Mouse (Mus musculus): ENCODE data around the gene Crybb2. TPM values are rescaled to one million over a fixed set of nuclear protein-coding genes. Genes with fewer than 3 reads are reported as not detected.
A peak's percentile ranks its signal among the peaks of the same experiment; 100 is the strongest.

The Crybb2 gene
- polyA plus RNA-seq, 1 experiment from 2014 or later: not detected

DNA sequence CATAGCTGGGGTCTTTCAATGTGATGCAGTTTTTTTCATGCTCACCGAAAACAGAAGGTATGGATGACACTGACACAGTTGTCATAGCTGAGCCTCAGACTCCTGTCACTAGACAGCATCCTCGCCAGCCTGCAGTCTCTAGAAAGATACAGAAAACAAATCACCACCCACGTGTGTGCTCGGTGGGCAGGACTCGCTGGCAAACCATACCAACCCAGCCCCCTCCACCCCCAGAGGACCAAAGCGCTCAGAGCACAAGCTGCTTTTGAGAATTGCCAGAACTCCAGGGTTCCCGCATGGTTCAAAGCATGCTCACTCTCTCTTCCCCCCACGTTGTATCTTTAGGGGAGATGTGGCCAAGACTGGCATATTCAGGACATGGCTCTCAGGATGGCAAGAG, 51.7 kb downstream of the Crybb2 start:
- peaks cover 30% of the 10 kb centered on the region for H3K4me1 ChIP-seq (replicated peaks)
- 0 out of 2 replicates have a peak, but pooled peaks cover 15% of the 10 kb centered on the region for H3K27me3 ChIP-seq
- H3K4me3 ChIP-seq: no peak overlapping the region
- WGBS: 63% methylated on average over 8 of the region's 8 CpGs
- H3K36me3 ChIP-seq: no peaks in the 10 kb centered on the region
- no peak overlapping the region for H3K9ac ChIP-seq
- H3K27ac ChIP-seq: no peak overlapping the region
- no peaks in the 10 kb centered on the region for H3K9me3 ChIP-seq
- no peak overlapping the region for H3K4me2 ChIP-seq
- no peak for ATAC-seq (ENCODE audit: low FRiP score)

DNA sequence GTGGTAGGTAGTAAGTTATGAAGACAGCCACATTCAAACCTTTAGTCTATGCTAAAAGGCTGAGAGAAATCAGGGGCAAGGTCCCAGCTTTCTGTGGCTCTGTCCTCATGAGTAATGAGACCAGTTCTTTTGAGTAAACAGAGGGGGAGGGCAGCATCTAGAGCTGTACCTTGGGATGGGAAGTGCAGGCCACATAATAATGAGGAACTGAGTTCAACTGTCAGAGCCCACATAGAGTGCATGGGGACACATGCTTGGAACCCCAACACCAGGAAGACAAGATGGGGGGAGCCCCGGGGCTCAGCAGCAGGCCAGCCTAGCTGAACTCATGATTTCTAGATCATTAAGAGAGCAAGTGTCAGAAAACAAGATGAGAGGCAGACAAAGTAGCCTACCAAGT, 52.9 kb downstream of the Crybb2 start:
- Histone ChIP-seq H3K27ac (no peak overlapping the region), H3K27me3 (0 out of 2 replicates have a peak, but pooled peaks cover 15% of the 10 kb centered on the region), H3K4me2 (no peak overlapping the region), H3K9me3 (no peaks in the 10 kb centered on the region), H3K36me3 (no peaks in the 10 kb centered on the region), H3K4me1 (replicated peaks) (peaks cover 26% of the 10 kb centered on the region), H3K9ac (no peak overlapping the region), H3K4me3 (no peak overlapping the region)
- no peak for ATAC-seq (ENCODE audit: low FRiP score)
- WGBS: 89% methylated on average over 1 of the region's 1 CpGs

DNA sequence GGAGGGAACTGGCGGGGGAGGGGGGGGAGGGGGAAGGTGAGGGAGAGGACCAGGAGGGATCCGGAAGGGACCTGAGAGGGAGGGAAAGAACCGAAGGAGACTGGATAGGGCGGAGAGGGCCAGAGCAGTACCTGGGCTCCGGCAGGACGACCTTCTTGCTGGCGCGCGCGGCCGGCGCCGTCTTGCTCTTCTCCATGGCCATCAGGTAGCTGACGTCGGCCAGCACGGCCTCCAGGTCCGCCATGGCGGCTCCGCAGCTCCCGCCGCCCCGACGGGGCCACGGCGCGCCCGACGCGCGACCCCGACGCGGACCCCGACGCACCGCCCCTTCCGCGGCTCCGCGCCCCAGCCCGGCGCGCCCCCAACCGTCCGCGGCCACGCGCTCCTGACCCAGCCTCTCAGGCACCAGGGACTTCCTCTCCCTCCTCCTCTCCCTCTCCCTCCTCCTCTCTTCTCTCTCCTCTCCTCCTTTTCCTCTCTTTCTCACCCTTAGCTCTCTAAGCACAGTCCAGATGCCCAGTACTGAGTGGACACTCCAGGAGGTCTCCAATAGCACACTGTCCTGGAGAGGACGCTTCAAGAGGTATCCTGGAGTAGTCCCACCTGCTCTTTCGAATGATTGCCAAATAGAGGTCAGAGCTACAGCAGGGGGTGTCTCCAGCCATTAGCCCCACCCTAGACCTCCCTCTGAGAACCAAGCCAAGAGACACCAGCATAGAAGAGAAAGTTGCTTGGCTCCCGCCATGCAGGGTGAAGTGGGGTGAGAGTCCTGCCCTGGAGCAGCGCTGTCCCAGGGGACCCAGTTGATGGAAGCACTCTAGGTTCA, 54.5 kb downstream of the Crybb2 start, which contains the start of gene Grk3:
Grk3 (minus strand) TSS at position 556 of the 826 bp plus-strand sequence.
- H3K27ac ChIP-seq: peak within 1 kb of the TSS; percentile 23; the same call in 1 of the 2 replicates
- peak within 1 kb of the TSS; percentile 62 for H3K4me3 ChIP-seq
- 0 out of 2 replicates have a peak, but pooled peaks cover 15% of the 10 kb centered on the region for H3K27me3 ChIP-seq
- H3K36me3 ChIP-seq: no peaks in the 10 kb centered on the region
- WGBS: 6% methylated on average over 30 of the region's 52 CpGs
- H3K9me3 ChIP-seq: no peaks in the 10 kb centered on the region
- H3K4me2 ChIP-seq: peak within 1 kb of the TSS; percentile 67
- peaks cover 29% of the 10 kb centered on the region for H3K4me1 ChIP-seq (replicated peaks)
- H3K9ac ChIP-seq: peak within 1 kb of the TSS; percentile 79
- ATAC-seq (ENCODE audit: low FRiP score): peak; percentile 78

DNA sequence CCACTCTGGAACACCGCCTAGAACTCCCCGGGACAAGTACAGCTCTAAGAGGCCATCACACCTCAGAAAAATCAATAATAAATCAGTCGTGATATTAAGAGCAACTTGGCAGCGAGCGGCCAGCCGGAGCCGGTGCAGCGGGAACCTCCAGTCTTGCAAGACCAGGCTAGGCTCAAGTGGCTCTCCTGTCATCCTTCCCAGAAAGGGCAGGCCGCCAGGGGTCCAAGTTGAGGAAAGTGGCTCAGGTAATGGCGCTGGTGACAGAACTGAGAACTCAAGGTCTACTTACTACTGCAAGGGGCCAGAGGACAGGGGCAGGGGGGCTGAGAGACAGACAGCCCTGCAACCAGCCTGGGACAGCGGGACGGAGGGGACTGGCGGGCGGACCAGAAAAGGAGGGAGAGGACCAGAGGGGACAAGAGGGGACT, 55.1 kb downstream of the Crybb2 start:
- Histone ChIP-seq H3K36me3 (no peaks in the 10 kb centered on the region), H3K4me2 (peak overlapping the region; percentile 67), H3K9me3 (no peaks in the 10 kb centered on the region), H3K9ac (peak overlapping the region; percentile 79), H3K4me1 (replicated peaks) (peaks cover 29% of the 10 kb centered on the region), H3K27ac (peak overlapping the region; percentile 23; the same call in 1 of the 2 replicates), H3K27me3 (0 out of 2 replicates have a peak, but pooled peaks cover 15% of the 10 kb centered on the region), H3K4me3 (peak overlapping the region; percentile 62)
- ATAC-seq (ENCODE audit: low FRiP score): peak; percentile 71
- 2% methylated on average over 14 of the region's 14 CpGs for WGBS

DNA sequence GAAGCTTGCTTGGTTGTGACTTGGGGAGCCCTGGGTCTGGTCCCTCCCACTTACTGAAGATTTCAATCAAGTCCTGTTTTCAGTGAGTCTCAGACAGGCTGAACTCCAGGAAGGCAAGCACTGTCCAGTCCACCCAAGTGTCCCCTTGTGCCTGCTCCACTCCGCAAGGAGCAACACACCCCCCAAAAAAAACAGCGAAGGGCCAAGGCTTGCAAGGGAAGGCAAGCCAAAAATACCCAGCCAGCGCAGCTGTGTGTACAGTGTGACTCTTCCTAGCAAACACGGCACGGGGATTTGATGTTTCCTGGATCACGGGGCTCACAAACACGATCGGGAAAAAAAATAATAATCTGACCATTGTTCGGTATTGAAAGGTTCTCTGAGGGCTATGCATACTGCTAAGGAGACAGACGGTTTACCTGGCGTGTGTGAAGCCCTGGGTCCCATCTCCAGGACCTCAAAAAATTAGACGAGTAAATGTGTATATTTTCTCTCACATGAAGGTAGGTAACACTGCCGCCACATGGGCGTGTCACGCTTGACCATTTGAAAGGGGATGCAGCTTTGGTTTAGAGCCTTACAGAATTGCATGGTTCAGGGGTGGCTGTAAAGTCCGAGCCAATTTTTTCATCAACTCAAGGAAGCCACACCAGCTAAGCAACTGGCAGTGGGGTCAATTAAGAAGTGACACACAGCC, 55.7 kb downstream of the Crybb2 start:
- Histone ChIP-seq H3K4me2 (peak overlapping the region; percentile 67), H3K9ac (peak overlapping the region; percentile 79), H3K4me3 (peak overlapping the region; percentile 62), H3K4me1 (replicated peaks) (peaks cover 29% of the 10 kb centered on the region), H3K36me3 (no peaks in the 10 kb centered on the region), H3K27ac (no peak overlapping the region), H3K9me3 (no peaks in the 10 kb centered on the region), H3K27me3 (0 out of 2 replicates have a peak, but pooled peaks cover 15% of the 10 kb centered on the region)
- ATAC-seq (ENCODE audit: low FRiP score): 0 out of 2 replicates have a peak, but pooled peaks have one; percentile 7
- WGBS: 63% methylated on average over 16 of the region's 16 CpGs

DNA sequence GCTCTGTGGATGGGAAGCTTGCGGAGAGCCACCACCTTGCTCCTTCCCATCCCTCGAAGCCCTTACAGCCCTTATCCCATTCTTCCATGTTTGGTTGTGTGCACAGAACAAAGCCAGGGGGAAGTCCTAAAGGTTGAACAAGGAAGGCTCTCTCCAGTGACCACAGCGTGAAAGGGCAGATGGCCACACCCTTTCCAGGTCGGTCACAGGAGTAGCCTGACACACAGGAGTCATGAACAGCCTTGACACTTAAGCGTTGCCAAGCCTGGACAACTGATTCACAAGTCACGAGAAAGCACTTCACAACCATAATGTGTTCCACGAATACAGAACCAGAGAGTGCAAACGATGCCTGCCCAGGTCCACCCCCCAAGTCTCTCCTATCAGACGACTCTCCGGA, 58.0 kb downstream of the Crybb2 start:
- no peak overlapping the region for H3K4me2 ChIP-seq
- no peaks in the 10 kb centered on the region for H3K36me3 ChIP-seq
- H3K27me3 ChIP-seq: 0 out of 2 replicates have a peak, but pooled peaks cover 11% of the 10 kb centered on the region
- H3K9me3 ChIP-seq: no peaks in the 10 kb centered on the region
- H3K4me3 ChIP-seq: no peak overlapping the region
- no peak overlapping the region for H3K9ac ChIP-seq
- peaks cover 25% of the 10 kb centered on the region for H3K4me1 ChIP-seq (replicated peaks)
- H3K27ac ChIP-seq: no peak overlapping the region
- 89% methylated on average over 10 of the region's 10 CpGs for WGBS
- no peak for ATAC-seq (ENCODE audit: low FRiP score)

DNA sequence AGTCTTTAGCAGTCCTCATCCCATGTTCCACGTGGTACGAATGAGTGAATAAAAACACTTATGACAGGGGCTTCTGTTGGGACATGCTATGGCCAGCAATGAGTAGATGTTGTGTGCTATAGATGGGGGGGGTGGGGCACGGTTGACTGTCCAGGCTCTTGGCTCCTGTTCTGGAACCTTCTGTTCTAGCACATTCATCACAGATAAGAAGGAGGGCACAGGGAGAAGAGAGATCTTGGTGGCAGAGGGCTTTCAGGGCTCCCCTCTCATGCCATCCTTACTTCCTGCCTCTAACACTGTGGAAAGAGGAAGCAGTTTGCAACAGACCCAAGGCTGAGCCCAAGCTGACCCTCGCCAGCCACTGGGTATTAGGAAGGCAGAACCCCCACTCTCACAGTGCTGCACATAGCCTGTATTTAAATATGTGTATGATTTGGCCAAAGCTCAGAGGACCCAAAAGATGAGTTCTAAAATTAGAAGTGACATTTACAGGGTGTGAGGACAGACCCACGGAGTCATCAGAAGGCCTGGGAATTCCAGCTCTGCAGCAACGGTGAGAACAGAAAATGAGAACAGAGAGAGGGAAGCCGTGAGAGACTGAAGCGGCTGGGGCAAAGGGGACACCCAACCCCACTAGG, 60.6 kb downstream of the Crybb2 start:
- H3K9ac ChIP-seq: no peak overlapping the region
- ATAC-seq (ENCODE audit: low FRiP score): no peak
- no peak overlapping the region for H3K4me3 ChIP-seq
- 0 out of 2 replicates have a peak, but pooled peaks cover 5% of the 10 kb centered on the region for H3K27me3 ChIP-seq
- H3K27ac ChIP-seq: no peak overlapping the region
- H3K9me3 ChIP-seq: no peaks in the 10 kb centered on the region
- H3K4me1 ChIP-seq (replicated peaks): peaks cover 12% of the 10 kb centered on the region
- 91% methylated on average over 8 of the region's 8 CpGs for WGBS
- no peak overlapping the region for H3K4me2 ChIP-seq
- H3K36me3 ChIP-seq: no peaks in the 10 kb centered on the region

DNA sequence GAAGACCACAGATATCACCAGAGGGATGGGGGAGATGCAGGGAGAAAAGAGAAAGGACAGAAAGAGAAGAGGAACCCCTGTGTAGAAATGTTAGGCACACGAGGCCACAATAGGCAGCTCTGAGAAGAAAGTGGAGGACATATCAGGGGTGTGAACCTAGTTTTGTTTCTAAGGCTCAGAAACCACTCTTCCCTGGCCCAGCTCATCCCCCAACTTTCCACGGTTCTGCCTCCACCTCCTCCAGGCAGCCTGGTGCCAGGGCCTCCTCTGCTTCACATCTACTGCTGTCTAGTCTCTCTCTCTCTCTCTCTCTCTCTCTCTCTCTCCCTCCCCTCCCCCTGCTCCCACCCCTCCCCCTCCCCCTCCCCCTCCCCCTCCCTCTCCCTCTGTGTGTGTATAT, 61.4 kb downstream of the Crybb2 start:
- H3K4me3 ChIP-seq: no peak overlapping the region
- no peak overlapping the region for H3K9ac ChIP-seq
- no peaks in the 10 kb centered on the region for H3K9me3 ChIP-seq
- no peaks in the 10 kb centered on the region for H3K27me3 ChIP-seq
- no peak overlapping the region for H3K27ac ChIP-seq
- no peak overlapping the region for H3K4me2 ChIP-seq
- ATAC-seq (ENCODE audit: low FRiP score): no peak
- peaks cover 4% of the 10 kb centered on the region; the same call in 1 of the 2 replicates for H3K4me1 ChIP-seq (replicated peaks)
- 81% methylated on average over 2 of the region's 2 CpGs for WGBS
- H3K36me3 ChIP-seq: no peaks in the 10 kb centered on the region

Other genes with a start within 250 kb of the Crybb2 start
- gene Myo18b, start 173.8 kb downstream of the Crybb2 start, polyA plus RNA-seq (2015; fragmentation: Nextera tagmentation; extraction: Ambion mirVana): 1.1 and 1.6 TPM in 2 replicates
- gene Grk3, start 54.3 kb downstream of the Crybb2 start, polyA plus RNA-seq (2015; fragmentation: Nextera tagmentation; extraction: Ambion mirVana): 15.8 and 16.8 TPM in 2 replicates
- 0.31 and 0.68 TPM in 2 replicates for gene Crybb3, start 11.5 kb upstream of the Crybb2 start, polyA plus RNA-seq (2015; fragmentation: Nextera tagmentation; extraction: Ambion mirVana)
- gene 2900026A02Rik, start 151.1 kb upstream of the Crybb2 start, polyA plus RNA-seq (2015; fragmentation: Nextera tagmentation; extraction: Ambion mirVana): 2.4 and 2.7 TPM in 2 replicates
- not detected in 2 replicates for gene Tmem211, start 156.8 kb upstream of the Crybb2 start, polyA plus RNA-seq (2015; fragmentation: Nextera tagmentation; extraction: Ambion mirVana)
- 14.2 and 14.5 TPM in 2 replicates for gene Sgsm1, start 240.7 kb upstream of the Crybb2 start, polyA plus RNA-seq (2015; fragmentation: Nextera tagmentation; extraction: Ambion mirVana)